Mouse (Mus musculus): ENCODE data around the gene Antxr1.

GRCm38 (mm10) chr6:87257471-87257870 is 78.2 kb downstream of the Antxr1 start:
- TF ChIP-seq TAL1 (IDR thresholded peaks at IDR 0.05; ENCODE audit: low read length) = no peak
- no peak for TF ChIP-seq GATA1 (IDR thresholded peaks at IDR 0.05; ENCODE audit: low read length)
